Mouse (Mus musculus) ES-E14 (cell line): ENCODE data around the gene Spata21.

Source experiments
- MAFK ChIP-seq: IDR thresholded peaks from 2 replicates; pipeline ENCODE4 v1.6.1; 2014; ENCODE audit warnings: mild to moderate bottlenecking, low read depth, low read length, inconsistent platforms; ENCODE audit not compliant: insufficient read depth
- ZNF384 ChIP-seq: IDR thresholded peaks from 2 replicates; pipeline ENCODE4 v1.6.1; 2012; ENCODE audit warnings: low read depth, low read length, inconsistent platforms

- TF ChIP-seq ZNF384, result no peak
- TF ChIP-seq MAFK, result no peak
These were observed 70.5 kb downstream of the Spata21 start for GRCm38 (mm10) chr4:141158609-141159008.
